Mouse (Mus musculus) lung, postnatal 0 days (tissue): ENCODE measurements at regions not wholly inside any gene's neighbourhood (a gene's known extent, or its start where the extent isn't known, plus 50 kb on each side); places are given as distances from the start of the nearest gene placed in this dataset.

Experiments used
- ATAC-seq: fragments of 200-750 bp; cut with Nextera tagmentation; 2 replicates; pipeline ENCODE4 v1.8.0; 2017; ENCODE audit warnings: moderate library complexity
- DNase-seq: peaks from one replicate; pipeline ENCODE4 v3.0.0-alpha.2; 2016; ENCODE audit warnings: low spot score
- H3K27ac ChIP-seq: fragments of 300-500 bp; sonication (generic); 2 replicates; pipeline ENCODE4 v1.5.1; 2014; ENCODE audit warnings: antibody characterized with exemption, mild to moderate bottlenecking, low read length, mixed read lengths
- H3K27me3 ChIP-seq: fragments of 300-500 bp; sonication (generic); replicated peaks from 2 replicates; pipeline ENCODE4 v1.6.1; 2014; ENCODE audit warnings: low read length, mixed read lengths; ENCODE audit not compliant: insufficient read depth
- H3K36me3 ChIP-seq: fragments of 300-500 bp; sonication (generic); 2 replicates; pipeline ENCODE4 v1.6.1; 2014; ENCODE audit warnings: low read length, mixed read lengths; ENCODE audit not compliant: insufficient read depth
- H3K4me1 ChIP-seq: fragments of 300-500 bp; sonication (generic); 2 replicates; pipeline ENCODE4 v1.6.1; 2014; ENCODE audit warnings: antibody characterized with exemption, low read depth, low read length, mixed read lengths; ENCODE audit not compliant: insufficient read depth
- H3K4me2 ChIP-seq: fragments of 300-500 bp; sonication (generic); replicated peaks from 2 replicates; pipeline ENCODE4 v1.6.1; 2014; ENCODE audit warnings: low read depth, mild to moderate bottlenecking, low read length, moderate library complexity, mixed read lengths
- H3K4me3 ChIP-seq: fragments of 300-500 bp; sonication (generic); 2 replicates; pipeline ENCODE4 v1.5.1; 2014; ENCODE audit warnings: low read depth, low read length
- H3K9ac ChIP-seq: fragments of 300-500 bp; sonication (generic); replicated peaks from 2 replicates; pipeline ENCODE4 v1.6.1; 2014; ENCODE audit warnings: low read depth, mild to moderate bottlenecking
- H3K9me3 ChIP-seq: fragments of 300-500 bp; sonication (generic); 2 replicates; pipeline ENCODE4 v1.6.1; 2016; ENCODE audit warnings: low read length, mixed read lengths
- CTCF ChIP-seq: IDR thresholded peaks from 2 replicates; pipeline ENCODE4 v1.5.1; 2016; ENCODE audit warnings: antibody characterized with exemption, mild to moderate bottlenecking
- EP300 ChIP-seq: IDR thresholded peaks from 2 replicates; pipeline ENCODE4 v1.6.1; 2016; ENCODE audit warnings: antibody characterized with exemption, mild to moderate bottlenecking, control low read depth
- WGBS: fragments of 180-500 bp; shearing (Covaris S2); extraction: QIAGEN DNeasy Blood & Tissue Kit; methylation state at CpG from one replicate; pipeline ENCODE4 v1.1.7; 2014; 5-methylcytosine and 5-hydroxymethylcytosine counted together

GRCm38 (mm10) chr16:5798188-5798587 lies 87.0 kb upstream of the Rbfox1 start:
- TF ChIP-seq CTCF: no peak
- no peak overlapping the region for H3K27ac ChIP-seq

GRCm38 (mm10) chr16:5792216-5792615 lies 92.9 kb upstream of the Rbfox1 start:
- Histone ChIP-seq H3K27ac (no peak overlapping the region), H3K4me2 (no peak overlapping the region), H3K4me3 (no peak overlapping the region), H3K4me1 (no peaks in the 10 kb centered on the region), H3K27me3 (no peaks in the 10 kb centered on the region), H3K36me3 (no peaks in the 10 kb centered on the region), H3K9me3 (no peaks in the 10 kb centered on the region), H3K9ac (no peak overlapping the region)
- DNase-seq (no peak), ATAC-seq (no peak)
- WGBS: 38% methylated on average over 1 of the region's 1 CpGs
- no peak for TF ChIP-seq EP300
- TF ChIP-seq CTCF: no peak

More at GRCm38 (mm10) chr16:5798188-5798587, 87.0 kb upstream of the Rbfox1 start:
- Histone ChIP-seq H3K9me3 (no peaks in the 10 kb centered on the region), H3K27me3 (no peaks in the 10 kb centered on the region), H3K36me3 (no peaks in the 10 kb centered on the region), H3K4me2 (no peak overlapping the region), H3K4me1 (no peaks in the 10 kb centered on the region), H3K4me3 (no peak overlapping the region), H3K9ac (no peak overlapping the region)
- DNase-seq (no peak), ATAC-seq (no peak)
- WGBS: 65% methylated on average over 7 of the region's 7 CpGs

GRCm38 (mm10) chr16:5790161-5790560 lies 95.0 kb upstream of the Rbfox1 start:
- Histone ChIP-seq H3K4me2 (no peak overlapping the region), H3K27ac (no peak overlapping the region), H3K4me3 (no peak overlapping the region), H3K9ac (no peak overlapping the region), H3K36me3 (no peaks in the 10 kb centered on the region), H3K9me3 (no peaks in the 10 kb centered on the region), H3K4me1 (no peaks in the 10 kb centered on the region), H3K27me3 (no peaks in the 10 kb centered on the region)
- no peak for TF ChIP-seq EP300
- no peak for TF ChIP-seq CTCF
- 88% methylated on average over 3 of the region's 3 CpGs for WGBS
- ATAC-seq (no peak), DNase-seq (no peak)

- Histone ChIP-seq H3K27me3 (no peaks in the 10 kb centered on the region), H3K4me1 (no peaks in the 10 kb centered on the region), H3K9ac (no peak overlapping the region), H3K9me3 (no peaks in the 10 kb centered on the region), H3K36me3 (no peaks in the 10 kb centered on the region), H3K4me3 (no peak overlapping the region), H3K4me2 (no peak overlapping the region), H3K27ac (no peak overlapping the region)
- no peak for ATAC-seq
- TF ChIP-seq CTCF (no peak), EP300 (no peak)
- DNase-seq: no peak
These were observed 97.9 kb upstream of the Rbfox1 start for GRCm38 (mm10) chr16:5787206-5787605.

- Histone ChIP-seq H3K4me1 (no peaks in the 10 kb centered on the region), H3K36me3 (no peaks in the 10 kb centered on the region), H3K27me3 (no peaks in the 10 kb centered on the region), H3K4me3 (no peak overlapping the region), H3K27ac (no peak overlapping the region), H3K9ac (no peak overlapping the region), H3K9me3 (no peaks in the 10 kb centered on the region), H3K4me2 (no peak overlapping the region)
- DNase-seq (no peak), ATAC-seq (no peak)
- 78% methylated on average over 19 of the region's 19 CpGs for WGBS
- TF ChIP-seq CTCF: no peak
- no peak for TF ChIP-seq EP300
These were observed 118.3 kb upstream of the Rbfox1 start for GRCm38 (mm10) chr16:5766771-5767421.

- Histone ChIP-seq H3K36me3 (no peaks in the 10 kb centered on the region), H3K4me3 (no peak overlapping the region), H3K4me2 (no peak overlapping the region), H3K27ac (no peak overlapping the region), H3K27me3 (no peaks in the 10 kb centered on the region), H3K9me3 (no peaks in the 10 kb centered on the region), H3K9ac (no peak overlapping the region), H3K4me1 (no peaks in the 10 kb centered on the region)
- TF ChIP-seq EP300 (no peak), CTCF (no peak)
- 20% methylated on average over 4 of the region's 4 CpGs for WGBS
- ATAC-seq (no peak), DNase-seq (peak; percentile 37)
These were observed 120.0 kb upstream of the Rbfox1 start for GRCm38 (mm10) chr16:5765143-5765542.

GRCm38 (mm10) chr16:5760821-5761220 lies 124.3 kb upstream of the Rbfox1 start:
- no peaks in the 10 kb centered on the region for H3K36me3 ChIP-seq
- DNase-seq (no peak), ATAC-seq (no peak)
- H3K4me1 ChIP-seq: no peaks in the 10 kb centered on the region
- H3K27me3 ChIP-seq: no peaks in the 10 kb centered on the region
- H3K4me2 ChIP-seq: no peak overlapping the region
- TF ChIP-seq CTCF (no peak), EP300 (no peak)
- 76% methylated on average over 4 of the region's 4 CpGs for WGBS
- H3K9me3 ChIP-seq: no peaks in the 10 kb centered on the region
- H3K27ac ChIP-seq: no peak overlapping the region
- no peak overlapping the region for H3K9ac ChIP-seq
- H3K4me3 ChIP-seq: no peak overlapping the region
